Mouse (Mus musculus): ENCODE results near the gene Armc8.
A peak's percentile ranks its signal among the peaks of the same experiment; 100 is the strongest.

Armc8 gene

DNA sequence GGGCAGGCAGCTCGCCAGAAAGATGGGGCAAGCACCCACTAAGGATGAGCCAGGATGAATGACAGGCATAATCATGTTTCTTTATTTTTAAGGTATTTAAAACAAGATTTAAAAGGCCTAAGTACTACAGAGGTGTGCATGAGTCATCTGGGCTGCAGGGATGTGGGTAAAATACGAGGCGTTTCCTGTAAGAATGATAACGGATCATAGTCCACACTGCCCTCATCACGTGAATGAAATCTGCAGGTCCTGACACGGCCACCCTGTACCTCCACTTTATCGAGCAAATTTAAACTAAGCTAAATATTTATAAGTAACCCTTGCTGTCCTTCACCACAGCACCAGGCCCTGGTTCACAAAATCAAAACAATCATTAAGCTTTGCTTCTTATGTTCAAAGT is 62.8 kb downstream of the Armc8 start:
- DNase-seq (ENCODE audit: low spot score in 2 of 2): no peak

GRCm38 (mm10) chr9:99499336-99499735 is 69.4 kb downstream of the Armc8 start:
- DNase-seq (ENCODE audit: low spot score in 2 of 2): no peak

GRCm38 (mm10) chr9:99492634-99493200 is 76.0 kb downstream of the Armc8 start:
- DNase-seq (ENCODE audit: low spot score in 2 of 2): no peak

- no peak for DNase-seq (ENCODE audit: low spot score in 2 of 2)
Measured at GRCm38 (mm10) chr9:99491050-99491449, 77.6 kb downstream of the Armc8 start.

- DNase-seq (ENCODE audit: low spot score in 2 of 2): no peak
Measured at GRCm38 (mm10) chr9:99487841-99488240, 80.9 kb downstream of the Armc8 start.

- no peak for DNase-seq (ENCODE audit: low spot score in 2 of 2)
Measured at GRCm38 (mm10) chr9:99487126-99487695, 81.5 kb downstream of the Armc8 start.

GRCm38 (mm10) chr9:99485144-99485543 is 83.6 kb downstream of the Armc8 start:
- DNase-seq (ENCODE audit: low spot score in 2 of 2): no peak

GRCm38 (mm10) chr9:99484632-99485031 is 84.1 kb downstream of the Armc8 start:
- no peak for DNase-seq (ENCODE audit: low spot score in 2 of 2)

- no peak for DNase-seq (ENCODE audit: low spot score in 2 of 2)
Measured at GRCm38 (mm10) chr9:99483191-99483590, 85.5 kb downstream of the Armc8 start.

DNA sequence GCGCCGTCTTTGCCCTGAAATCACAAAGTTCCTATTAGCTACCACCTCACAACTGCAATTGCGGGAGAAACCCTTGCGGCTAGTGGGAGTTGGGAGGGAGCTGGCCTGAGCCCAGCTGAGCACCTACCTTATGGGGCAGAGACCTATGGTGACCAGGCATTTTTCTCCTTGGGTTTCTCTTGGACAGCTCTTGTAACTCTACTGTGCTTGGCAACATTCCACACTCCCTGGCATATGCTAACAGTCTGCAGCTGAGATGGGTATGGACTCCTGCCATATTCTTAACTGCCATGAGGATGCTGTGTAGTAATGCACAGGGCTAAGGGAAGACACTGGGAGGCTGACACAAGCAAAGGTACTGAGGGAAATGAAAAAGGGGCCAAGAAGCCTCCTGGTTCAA is 87.9 kb downstream of the Armc8 start:
- peak in 1 of 2 experiments; percentile 36 for DNase-seq (ENCODE audit: low spot score in 2 of 2)

GRCm38 (mm10) chr9:99479181-99479711 is 89.5 kb downstream of the Armc8 start:
- peak; percentile 40 for DNase-seq (ENCODE audit: low spot score in 2 of 2)

DNA sequence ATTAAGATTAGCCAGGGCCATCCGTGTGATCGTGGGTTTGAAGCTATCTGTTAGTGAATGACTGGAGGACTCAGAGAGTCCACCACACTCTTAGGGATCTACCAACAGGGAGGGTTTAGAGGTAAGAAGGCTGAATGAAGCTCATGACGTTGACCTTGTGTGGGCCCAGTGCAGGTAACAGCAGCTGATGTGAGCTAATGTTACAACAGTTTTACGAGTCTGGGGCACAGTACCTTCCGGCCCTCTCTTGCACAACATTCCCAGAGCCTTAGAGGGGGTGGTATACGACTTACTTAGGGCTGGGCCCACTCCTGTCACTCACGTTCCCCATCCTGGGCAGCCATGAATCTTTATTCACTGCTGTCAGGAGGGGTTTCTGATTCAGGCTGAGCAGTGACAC is 97.4 kb downstream of the Armc8 start:
- no peak for DNase-seq (ENCODE audit: low spot score in 2 of 2)

DNA sequence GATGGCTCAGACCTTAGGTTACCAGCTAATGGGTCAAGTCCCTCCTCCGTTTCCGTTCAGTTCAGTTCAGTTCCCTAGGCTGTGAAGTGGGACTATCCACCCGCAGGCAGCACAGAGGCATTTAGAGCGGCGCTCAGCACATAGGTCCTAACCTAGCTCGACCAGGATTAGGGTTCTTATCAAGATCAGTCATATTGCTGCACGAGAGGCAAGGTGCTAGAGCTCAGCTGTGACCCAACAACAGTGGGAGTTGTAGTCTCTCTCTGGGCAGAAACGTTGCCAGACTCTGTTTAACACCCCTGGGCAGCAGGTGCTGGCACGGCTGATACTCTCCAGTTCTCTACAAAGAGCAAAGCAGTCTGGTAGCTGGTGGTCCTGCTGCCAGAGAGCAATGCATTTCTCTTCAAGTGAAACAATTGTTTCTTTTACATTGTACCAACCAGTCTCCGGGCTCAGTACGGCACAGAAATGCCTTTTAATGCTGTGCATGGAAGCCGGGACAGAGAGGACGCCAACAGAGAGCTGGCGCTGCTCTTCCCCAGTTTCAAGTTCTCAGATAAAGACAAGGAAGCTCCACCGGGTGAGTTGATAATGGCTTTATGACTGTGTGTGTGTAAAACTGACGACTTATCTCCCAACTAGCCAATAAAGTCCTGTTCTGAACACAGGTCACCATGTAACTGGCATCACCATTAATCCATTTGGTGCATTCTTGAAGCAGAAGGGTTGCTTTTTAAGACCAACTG is 98.2 kb downstream of the Armc8 start:
- DNase-seq (ENCODE audit: low spot score in 2 of 2): no peak

- no peak for DNase-seq (ENCODE audit: low spot score in 2 of 2)
Measured at GRCm38 (mm10) chr9:99469681-99470273, 98.9 kb downstream of the Armc8 start.

DNA sequence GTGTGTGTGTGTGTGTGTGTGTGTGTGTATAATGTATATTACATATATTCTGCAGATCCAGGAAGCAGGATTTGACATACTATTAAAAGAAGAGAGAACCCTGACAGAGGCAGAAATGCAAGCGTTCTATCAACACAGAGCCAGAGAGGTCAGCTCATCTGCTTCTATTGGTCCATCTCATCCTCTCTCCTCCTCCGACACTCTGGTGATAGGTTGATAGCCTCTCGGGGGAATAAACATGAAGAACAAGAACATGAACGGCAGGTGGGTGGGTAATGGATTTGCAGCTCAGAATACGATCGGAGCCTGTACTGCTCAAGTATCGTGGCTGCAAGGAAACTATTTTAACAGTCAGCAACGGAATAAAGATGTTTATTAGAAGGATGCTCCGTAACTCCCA is 100.1 kb downstream of the Armc8 start:
- DNase-seq (ENCODE audit: low spot score in 2 of 2): no peak

DNA sequence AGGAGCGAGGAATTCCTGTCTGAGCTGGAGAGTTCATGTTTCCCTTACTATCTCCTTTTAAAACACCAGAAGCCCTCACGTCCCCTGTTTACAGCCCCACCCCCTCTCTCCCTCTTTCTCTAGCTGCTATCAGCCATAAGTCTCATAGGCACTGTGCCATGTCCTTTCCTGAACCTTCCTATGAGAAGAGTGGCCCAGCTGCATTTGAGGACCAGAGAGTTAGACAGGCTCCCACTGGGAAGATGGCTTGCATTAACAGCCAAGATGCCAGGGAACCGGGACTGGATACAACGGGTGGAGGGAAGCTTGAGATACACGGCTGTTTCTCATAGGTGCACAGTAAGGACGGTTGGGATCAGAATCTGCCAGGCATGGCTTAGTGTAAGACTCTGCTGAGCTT is 103.8 kb downstream of the Armc8 start:
- DNase-seq (ENCODE audit: low spot score in 2 of 2): no peak

DNA sequence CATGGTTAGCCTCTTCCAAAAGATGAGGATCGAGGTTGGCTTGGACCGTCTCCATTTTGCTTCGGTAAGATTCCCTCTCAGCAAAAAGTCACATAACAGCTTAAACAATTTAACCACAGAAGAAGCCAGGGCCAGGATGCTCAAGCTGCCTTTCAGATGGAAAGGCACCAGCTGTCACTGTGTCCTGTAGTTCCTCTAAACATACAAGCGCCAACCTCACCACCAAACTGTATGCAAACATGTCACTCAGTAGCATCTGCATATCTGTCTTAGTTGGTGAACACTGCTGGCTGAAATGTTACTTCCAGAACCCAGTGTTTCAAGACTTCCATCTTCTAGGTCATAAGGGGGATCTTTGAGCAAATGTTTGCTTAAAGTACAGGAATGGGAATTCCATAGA is 109.0 kb downstream of the Armc8 start:
- no peak for DNase-seq (ENCODE audit: low spot score in 2 of 2)

- DNase-seq (ENCODE audit: low spot score in 2 of 2): peak in 1 of 2 experiments; percentile 61
Measured at GRCm38 (mm10) chr9:99458529-99459208, 110.0 kb downstream of the Armc8 start.

- no peak for DNase-seq (ENCODE audit: low spot score in 2 of 2)
Measured at GRCm38 (mm10) chr9:99454211-99454610, 114.5 kb downstream of the Armc8 start.

GRCm38 (mm10) chr9:99451161-99451560 is 117.5 kb downstream of the Armc8 start, which contains the start of gene Nme9:
Gene Nme9 (plus strand): TSS chr9:99451475.
- DNase-seq (ENCODE audit: low spot score in 2 of 2): no peak

DNA sequence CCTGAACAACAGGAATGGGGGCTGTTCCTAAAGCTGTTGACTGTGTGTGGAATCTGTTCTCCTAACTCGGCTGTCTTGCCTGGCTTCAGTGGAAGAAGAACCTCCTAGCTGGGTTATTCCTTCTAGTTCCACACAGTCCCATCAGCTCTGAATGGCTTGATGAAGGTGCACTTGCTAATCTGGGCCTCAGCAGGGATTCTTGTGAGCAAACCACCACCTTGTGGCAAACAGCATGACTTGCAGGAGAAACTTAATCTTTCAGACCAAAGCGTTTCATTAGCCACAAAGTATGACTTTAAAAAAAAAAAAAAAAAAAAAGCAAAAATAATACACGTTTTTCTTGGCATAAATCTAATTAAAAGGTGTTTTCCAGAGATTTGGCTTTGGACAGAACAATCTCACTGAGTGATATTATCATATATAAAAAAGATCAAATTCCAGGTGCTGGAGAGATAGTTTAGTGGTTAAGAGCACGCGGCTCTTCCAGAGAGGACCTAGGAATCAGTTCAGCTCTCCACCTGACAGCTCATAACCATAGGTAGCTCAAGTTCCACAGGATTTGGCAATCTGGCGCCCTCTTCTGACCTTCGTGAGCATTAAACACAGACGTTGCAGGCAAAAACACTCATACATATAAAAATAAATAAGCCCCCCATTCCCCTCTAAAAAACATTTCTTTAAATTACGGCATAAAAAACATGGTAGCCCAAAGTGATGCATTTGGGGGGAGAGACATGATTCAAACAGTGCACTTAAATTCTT is 118.6 kb downstream of the Armc8 start:
- DNase-seq (ENCODE audit: low spot score in 2 of 2): no peak
